Mouse (Mus musculus): ENCODE results near the gene Ifrd1. TPM values are rescaled to one million over a fixed set of nuclear protein-coding genes. Genes with fewer than 3 reads are reported as not detected.
"Not testable (repeated sequence)": the region's sequence is repeated elsewhere in the genome, so short reads cannot be mapped to it uniquely, and the experiment has no call there.

The Ifrd1 gene
- polyA plus RNA-seq, 1 experiment, result 107 TPM

DNA sequence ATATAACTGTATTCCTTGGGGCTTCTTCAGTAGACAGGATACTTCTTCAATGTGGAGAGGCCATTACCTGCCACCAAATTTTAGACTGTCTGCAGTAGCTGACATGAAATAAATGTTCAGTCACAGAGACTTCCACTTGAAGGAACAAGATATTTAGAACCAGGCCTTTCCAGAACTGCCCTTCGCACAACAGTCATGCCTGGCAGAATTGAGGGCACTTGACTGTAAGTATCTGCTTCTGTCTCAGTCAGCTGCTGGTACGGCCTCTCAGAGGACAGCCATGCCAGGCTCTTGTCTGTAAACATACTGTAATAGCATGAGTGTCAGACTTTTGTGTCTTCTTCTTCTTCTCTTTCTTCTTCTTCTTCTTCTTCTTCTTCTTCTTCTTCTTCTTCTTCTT, 8.2 kb upstream of the Ifrd1 start:
- no peak for TF ChIP-seq CTCF (IDR thresholded peaks at IDR 0.05; ENCODE audit: low read depth, low read length)
- no peak for TF ChIP-seq POLR2A (IDR thresholded peaks at IDR 0.05; ENCODE audit: insufficient read depth, low read length)
- H3K9ac ChIP-seq (ENCODE audit: low read depth, poor library complexity, severe bottlenecking), result no peak overlapping the region

DNA sequence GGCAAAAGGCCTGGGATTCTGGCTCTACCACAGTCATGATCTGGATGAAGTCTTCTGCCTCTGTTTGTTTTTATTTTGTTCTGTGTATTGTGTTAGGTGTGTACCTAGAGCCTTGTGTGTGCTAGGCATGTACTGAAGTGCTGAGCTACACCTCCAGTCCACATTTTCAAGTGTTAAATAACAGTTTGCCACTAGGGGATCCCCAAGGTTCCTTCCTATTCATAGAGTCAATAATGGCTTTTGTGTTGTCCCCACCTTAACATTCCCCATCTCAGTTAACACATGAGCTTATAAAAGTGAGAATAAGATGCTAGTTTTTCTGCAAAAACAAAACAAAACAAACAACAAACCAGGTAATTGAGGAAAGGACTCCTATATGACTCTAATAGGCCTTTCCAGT, 7.7 kb upstream of the Ifrd1 start:
- peaks cover 3% of the 10 kb centered on the region for H3K4me1 ChIP-seq (ENCODE audit: control insufficient read depth, insufficient read depth, low read length)
- H3K9ac ChIP-seq (ENCODE audit: low read depth, poor library complexity, severe bottlenecking), result no peak overlapping the region
- H3K9me3 ChIP-seq (replicated peaks; ENCODE audit: control insufficient read depth, insufficient read depth, low read length, poor library complexity, severe bottlenecking), result no peaks in the 10 kb centered on the region
- H3K36me3 ChIP-seq (ENCODE audit: control insufficient read depth, insufficient read depth, low read length, poor library complexity, severe bottlenecking), result no peaks in the 10 kb centered on the region
- H3K27ac ChIP-seq (ENCODE audit: insufficient read depth, low read length), result no peak overlapping the region
- no peak overlapping the region for H3K4me3 ChIP-seq (ENCODE audit: low read depth, low read length)
- H3K27me3 ChIP-seq (ENCODE audit: control insufficient read depth, insufficient read depth, low read length, poor library complexity, severe bottlenecking), result no peaks in the 10 kb centered on the region
- TF ChIP-seq CTCF (IDR thresholded peaks at IDR 0.05; ENCODE audit: low read depth, low read length), result no peak
- TF ChIP-seq POLR2A (IDR thresholded peaks at IDR 0.05; ENCODE audit: insufficient read depth, low read length), result no peak
- no peak for TF ChIP-seq EP300 (IDR thresholded peaks at IDR 0.05; ENCODE audit: insufficient read depth, low read depth, low read length)

More for the DNA sequence above, 8.2 kb upstream of the Ifrd1 start:
- H3K27me3 ChIP-seq (ENCODE audit: control insufficient read depth, insufficient read depth, low read length, poor library complexity, severe bottlenecking), result no peaks in the 10 kb centered on the region
- H3K9me3 ChIP-seq (replicated peaks; ENCODE audit: control insufficient read depth, insufficient read depth, low read length, poor library complexity, severe bottlenecking), result no peaks in the 10 kb centered on the region
- no peaks in the 10 kb centered on the region for H3K36me3 ChIP-seq (ENCODE audit: control insufficient read depth, insufficient read depth, low read length, poor library complexity, severe bottlenecking)
- H3K27ac ChIP-seq (ENCODE audit: insufficient read depth, low read length), result no peak overlapping the region
- H3K4me1 ChIP-seq (ENCODE audit: control insufficient read depth, insufficient read depth, low read length), result peaks cover 3% of the 10 kb centered on the region
- no peak overlapping the region for H3K4me3 ChIP-seq (ENCODE audit: low read depth, low read length)

DNA sequence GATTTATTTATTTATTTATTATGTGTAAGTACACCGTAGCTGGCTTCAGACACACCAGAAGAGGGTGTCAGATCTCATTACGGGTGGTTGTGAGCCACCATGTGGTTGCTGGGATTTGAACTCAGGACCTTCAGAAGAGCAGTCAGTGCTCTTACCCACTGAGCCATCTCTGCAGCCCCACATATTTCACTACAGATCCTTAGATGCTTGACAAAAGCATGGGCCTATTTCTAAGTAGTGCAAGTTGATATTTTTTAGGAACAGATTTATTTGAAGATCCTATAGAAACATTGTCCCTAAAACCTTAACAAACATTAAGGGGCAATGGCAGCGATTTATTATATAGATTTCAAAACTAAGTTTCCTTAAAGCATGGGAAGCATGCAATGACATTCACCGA, 7.0 kb upstream of the Ifrd1 start:
- not testable (repeated sequence) for H3K4me1 ChIP-seq (ENCODE audit: control insufficient read depth, insufficient read depth, low read length); H3K27ac ChIP-seq (ENCODE audit: insufficient read depth, low read length); H3K27me3 ChIP-seq (ENCODE audit: control insufficient read depth, insufficient read depth, low read length, poor library complexity, severe bottlenecking); H3K9ac ChIP-seq (ENCODE audit: low read depth, poor library complexity, severe bottlenecking); H3K9me3 ChIP-seq (replicated peaks; ENCODE audit: control insufficient read depth, insufficient read depth, low read length, poor library complexity, severe bottlenecking); H3K4me3 ChIP-seq (ENCODE audit: low read depth, low read length); H3K36me3 ChIP-seq (ENCODE audit: control insufficient read depth, insufficient read depth, low read length, poor library complexity, severe bottlenecking)

- Histone ChIP-seq H3K4me1 (ENCODE audit: control insufficient read depth, insufficient read depth, low read length) (peaks cover 3% of the 10 kb centered on the region), H3K27ac (ENCODE audit: insufficient read depth, low read length) (no peak overlapping the region), H3K27me3 (ENCODE audit: control insufficient read depth, insufficient read depth, low read length, poor library complexity, severe bottlenecking) (no peaks in the 10 kb centered on the region), H3K4me3 (ENCODE audit: low read depth, low read length) (no peak overlapping the region), H3K9ac (ENCODE audit: low read depth, poor library complexity, severe bottlenecking) (no peak overlapping the region), H3K36me3 (ENCODE audit: control insufficient read depth, insufficient read depth, low read length, poor library complexity, severe bottlenecking) (no peaks in the 10 kb centered on the region), H3K9me3 (replicated peaks; ENCODE audit: control insufficient read depth, insufficient read depth, low read length, poor library complexity, severe bottlenecking) (no peaks in the 10 kb centered on the region)
- TF ChIP-seq CTCF (IDR thresholded peaks at IDR 0.05; ENCODE audit: low read depth, low read length) (no peak), POLR2A (IDR thresholded peaks at IDR 0.05; ENCODE audit: insufficient read depth, low read length) (no peak), EP300 (IDR thresholded peaks at IDR 0.05; ENCODE audit: insufficient read depth, low read depth, low read length) (no peak)
These were observed 6.4 kb upstream of the Ifrd1 start for GRCm38 (mm10) chr12:40254729-40255128.

DNA sequence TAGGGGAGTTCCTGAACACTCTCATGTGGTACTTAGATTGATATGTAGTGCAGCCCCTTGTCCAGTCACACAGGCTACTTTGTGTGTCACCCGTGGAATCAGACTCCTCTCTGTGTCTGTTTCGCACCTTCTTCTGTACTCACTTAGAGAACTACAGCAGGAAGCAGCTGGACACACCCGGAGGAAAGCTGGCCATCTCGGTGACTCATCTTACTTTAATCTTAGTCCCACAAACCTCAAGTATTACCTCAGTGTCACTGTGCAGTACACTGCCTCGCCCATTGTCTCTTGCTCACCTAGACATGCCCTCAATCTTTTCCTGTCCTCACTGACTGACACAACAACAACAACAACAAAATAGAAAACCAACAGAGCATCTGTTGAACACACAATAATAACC, 4.9 kb upstream of the Ifrd1 start:
- H3K4me3 ChIP-seq (ENCODE audit: low read depth, low read length), result no peak overlapping the region
- no peak overlapping the region for H3K9ac ChIP-seq (ENCODE audit: low read depth, poor library complexity, severe bottlenecking)
- no peaks in the 10 kb centered on the region for H3K9me3 ChIP-seq (replicated peaks; ENCODE audit: control insufficient read depth, insufficient read depth, low read length, poor library complexity, severe bottlenecking)
- no peak for TF ChIP-seq EP300 (IDR thresholded peaks at IDR 0.05; ENCODE audit: insufficient read depth, low read depth, low read length)
- TF ChIP-seq POLR2A (IDR thresholded peaks at IDR 0.05; ENCODE audit: insufficient read depth, low read length), result no peak
- no peak for TF ChIP-seq CTCF (IDR thresholded peaks at IDR 0.05; ENCODE audit: low read depth, low read length)
- H3K36me3 ChIP-seq (ENCODE audit: control insufficient read depth, insufficient read depth, low read length, poor library complexity, severe bottlenecking), result no peaks in the 10 kb centered on the region
- no peaks in the 10 kb centered on the region for H3K27me3 ChIP-seq (ENCODE audit: control insufficient read depth, insufficient read depth, low read length, poor library complexity, severe bottlenecking)
- H3K4me1 ChIP-seq (ENCODE audit: control insufficient read depth, insufficient read depth, low read length), result peaks cover 3% of the 10 kb centered on the region
- no peak overlapping the region for H3K27ac ChIP-seq (ENCODE audit: insufficient read depth, low read length)

DNA sequence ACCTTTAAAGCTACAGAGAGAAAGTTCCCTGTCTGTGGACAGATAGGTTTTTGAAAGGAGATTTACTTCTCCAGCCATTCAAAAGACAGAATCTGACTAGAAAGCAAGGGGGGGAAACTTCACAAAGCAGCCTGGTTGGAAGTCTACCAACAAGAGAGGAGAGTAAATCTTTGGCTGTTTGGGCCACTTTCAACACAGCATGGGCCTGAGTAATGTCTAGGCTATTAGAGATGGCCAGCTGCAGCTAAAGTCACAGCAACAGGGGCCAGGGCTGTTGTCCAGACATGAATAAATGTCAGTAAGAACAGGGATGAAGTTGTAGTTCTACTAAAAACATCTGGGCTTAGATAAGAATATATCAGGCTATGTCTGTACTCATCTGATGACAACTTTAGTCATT, 2.0 kb upstream of the Ifrd1 start:
- H3K4me3 ChIP-seq (ENCODE audit: low read depth, low read length), result no peak overlapping the region
- H3K4me1 ChIP-seq (ENCODE audit: control insufficient read depth, insufficient read depth, low read length), result peaks cover 2% of the 10 kb centered on the region

More for the DNA sequence above, 2.0 kb upstream of the Ifrd1 start:
- no peak overlapping the region for H3K27ac ChIP-seq (ENCODE audit: insufficient read depth, low read length)
- no peaks in the 10 kb centered on the region for H3K9me3 ChIP-seq (replicated peaks; ENCODE audit: control insufficient read depth, insufficient read depth, low read length, poor library complexity, severe bottlenecking)
- no peak overlapping the region for H3K9ac ChIP-seq (ENCODE audit: low read depth, poor library complexity, severe bottlenecking)
- H3K27me3 ChIP-seq (ENCODE audit: control insufficient read depth, insufficient read depth, low read length, poor library complexity, severe bottlenecking), result no peaks in the 10 kb centered on the region
- H3K36me3 ChIP-seq (ENCODE audit: control insufficient read depth, insufficient read depth, low read length, poor library complexity, severe bottlenecking), result no peaks in the 10 kb centered on the region
- TF ChIP-seq CTCF (IDR thresholded peaks at IDR 0.05; ENCODE audit: low read depth, low read length), result no peak
- no peak for TF ChIP-seq EP300 (IDR thresholded peaks at IDR 0.05; ENCODE audit: insufficient read depth, low read depth, low read length)
- no peak for TF ChIP-seq POLR2A (IDR thresholded peaks at IDR 0.05; ENCODE audit: insufficient read depth, low read length)
